Mouse (Mus musculus): Measurements from ENCODE around the gene Aggf1.
"Not testable (repeated sequence)": the region's sequence is repeated elsewhere in the genome, so short reads cannot be mapped to it uniquely, and the experiment has no call there.

Aggf1 gene

GRCm38 (mm10) chr13:95374701-95375553 is at the start of gene Aggf1:
Gene Aggf1, minus strand, starts transcription at chr13:95375352.
- in situ Hi-C loops (cut with MseI, MboI) = no loop called here

GRCm38 (mm10) chr13:95424932-95425331 is 49.8 kb upstream of the Aggf1 start:
- in situ Hi-C loops (cut with MseI, MboI) = no loop called here

GRCm38 (mm10) chr13:95419204-95419749 is 44.1 kb upstream of the Aggf1 start:
- in situ Hi-C loops (cut with MseI, MboI) = no loop called here

GRCm38 (mm10) chr13:95418575-95419203 is 43.5 kb upstream of the Aggf1 start:
- in situ Hi-C loops (cut with MseI, MboI) = no loop called here

- in situ Hi-C loops (cut with MseI, MboI) = no loop called here
Measured at GRCm38 (mm10) chr13:95412257-95412656, 37.1 kb upstream of the Aggf1 start.

GRCm38 (mm10) chr13:95393242-95393641 is 18.1 kb upstream of the Aggf1 start:
- in situ Hi-C loops (cut with MseI, MboI) = loop anchor here in 1 of 2 experiments (5.0 kb wide), 1 partner anchor 79 kb away; no protein-coding TSS in a partner anchor

GRCm38 (mm10) chr13:95389866-95390865 is 15.0 kb upstream of the Aggf1 start:
- in situ Hi-C loops (cut with MseI, MboI) = loop anchor here (5.0 kb wide), 1 partner anchor 82 kb away; no protein-coding TSS in a partner anchor

- in situ Hi-C loops (cut with MseI, MboI) = loop anchor here in 1 of 2 experiments (5.0 kb wide), 1 partner anchor 84 kb away; no protein-coding TSS in a partner anchor
Measured at GRCm38 (mm10) chr13:95388226-95388625, 13.1 kb upstream of the Aggf1 start.

GRCm38 (mm10) chr13:95382418-95382817 is 7.3 kb upstream of the Aggf1 start:
- in situ Hi-C loops (cut with MseI, MboI) = no loop called here

- in situ Hi-C loops (cut with MseI, MboI) = no loop called here
Measured at GRCm38 (mm10) chr13:95378696-95379095, 3.5 kb upstream of the Aggf1 start.

- in situ Hi-C loops (cut with MseI, MboI) = not testable (repeated sequence)
Measured at GRCm38 (mm10) chr13:95376689-95377289, 1.6 kb upstream of the Aggf1 start.

- in situ Hi-C loops (cut with MseI, MboI) = no loop called here
Measured at GRCm38 (mm10) chr13:95375554-95375914, 382 bp upstream of the Aggf1 start.

- in situ Hi-C loops (cut with MseI, MboI) = no loop called here
Measured at GRCm38 (mm10) chr13:95366356-95366755, 8.8 kb downstream of the Aggf1 start.

- in situ Hi-C loops (cut with MseI, MboI) = no loop called here
Measured at GRCm38 (mm10) chr13:95363440-95363839, 11.7 kb downstream of the Aggf1 start.

GRCm38 (mm10) chr13:95358223-95358622 is 16.9 kb downstream of the Aggf1 start:
- in situ Hi-C loops (cut with MseI, MboI) = no loop called here

GRCm38 (mm10) chr13:95348476-95348875 is 26.7 kb downstream of the Aggf1 start:
- in situ Hi-C loops (cut with MseI, MboI) = no loop called here

- in situ Hi-C loops (cut with MseI, MboI) = no loop called here
Measured at GRCm38 (mm10) chr13:95347018-95347696, 28.0 kb downstream of the Aggf1 start.

- in situ Hi-C loops (cut with MseI, MboI) = no loop called here
Measured at GRCm38 (mm10) chr13:95345869-95346268, 29.3 kb downstream of the Aggf1 start.

GRCm38 (mm10) chr13:95343470-95343869 is 31.7 kb downstream of the Aggf1 start:
- in situ Hi-C loops (cut with MseI, MboI) = no loop called here

- in situ Hi-C loops (cut with MseI, MboI) = no loop called here
Measured at GRCm38 (mm10) chr13:95336122-95336677, 39.0 kb downstream of the Aggf1 start.
